Mouse (Mus musculus) mature B cell (primary cell): Measurements from ENCODE around the gene Rgs8.

Experiments
- in situ Hi-C: fragments of 300-500 bp; cut with MboI; formaldehyde crosslinking; loops from 2 replicates; pipeline ENCODE4 v1.14.3; 2019

Gene Rgs8

DNA sequence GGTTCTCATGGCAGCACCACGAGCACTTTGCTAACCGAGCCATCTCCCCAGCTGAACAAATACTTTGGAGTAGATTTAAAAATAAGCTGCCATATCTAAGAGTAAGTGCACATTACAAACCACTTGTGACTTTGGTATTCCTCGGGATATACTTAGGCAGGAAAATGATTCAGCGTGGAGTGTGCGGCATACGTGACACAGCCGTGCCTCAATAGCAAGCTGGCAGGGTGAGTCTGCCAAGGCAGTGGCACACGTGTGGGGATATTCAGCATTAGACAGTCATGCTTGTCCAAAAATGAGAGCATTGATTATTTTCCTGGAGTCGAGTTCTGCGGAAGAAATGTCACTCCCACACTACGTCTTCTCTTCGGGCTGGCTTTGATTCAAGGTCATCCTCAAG is 21.1 kb downstream of the Rgs8 start:
- in situ Hi-C loops = no loop called here

DNA sequence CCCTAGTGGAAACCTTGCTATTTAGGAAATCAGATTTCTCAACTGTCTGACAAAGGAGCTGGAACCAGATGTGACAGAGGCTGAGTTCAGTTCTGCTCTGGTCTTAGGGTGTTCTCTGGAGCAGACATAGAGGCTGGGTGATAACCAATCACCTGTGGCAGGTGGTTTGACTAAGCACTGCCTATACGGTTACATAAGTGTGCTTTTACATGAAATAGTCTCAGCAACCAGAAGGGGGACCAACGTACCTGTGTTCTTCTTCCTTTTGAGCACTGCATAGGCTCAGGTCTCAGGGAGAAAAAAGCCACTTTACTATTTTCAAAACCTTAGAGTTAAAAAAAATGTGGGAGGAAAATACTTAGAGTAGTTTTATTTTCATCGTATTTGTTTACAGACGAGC is 22.8 kb downstream of the Rgs8 start:
- in situ Hi-C loops = no loop called here

DNA sequence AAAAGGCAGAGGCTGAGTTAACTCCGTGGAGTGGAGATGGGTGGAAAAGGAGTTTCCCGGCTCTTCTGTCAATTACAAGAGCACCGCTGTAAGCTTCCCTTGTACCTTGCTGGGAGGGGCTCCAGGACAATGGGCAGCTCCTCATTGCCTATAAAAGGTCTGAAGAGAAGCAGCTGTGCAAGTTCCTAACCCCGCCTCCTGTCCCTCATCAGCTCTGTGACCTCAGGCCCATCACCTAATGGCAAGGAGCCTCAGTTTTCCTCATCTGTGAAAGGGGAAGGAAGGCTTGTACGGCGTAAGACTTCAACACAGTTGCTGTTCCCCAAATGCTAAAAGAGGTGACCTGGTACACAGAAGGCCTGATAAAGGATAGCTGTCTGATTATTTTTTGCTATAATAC is 24.8 kb downstream of the Rgs8 start:
- in situ Hi-C loops = no loop called here

DNA sequence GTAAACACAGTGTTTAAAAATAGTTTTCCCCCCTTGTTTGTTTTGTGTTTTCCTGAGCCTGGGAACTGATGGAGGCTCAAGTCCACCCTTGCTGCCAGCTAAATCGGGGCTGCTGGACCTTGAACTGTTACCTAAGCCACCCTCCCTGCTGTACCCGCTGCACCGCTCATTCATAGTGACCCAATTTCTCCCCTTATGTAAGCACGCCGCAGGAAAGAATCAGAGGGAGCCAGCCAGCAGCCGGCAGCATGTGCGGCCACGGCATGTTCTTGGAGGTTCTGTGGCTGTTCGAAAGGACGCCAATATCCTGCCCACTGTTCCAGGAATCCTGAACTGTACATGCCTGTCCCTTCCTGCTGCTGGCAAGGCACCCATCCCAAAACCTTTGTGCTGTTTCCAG is 26.3 kb downstream of the Rgs8 start:
- in situ Hi-C loops = no loop called here

- in situ Hi-C loops = no loop called here
Observed at GRCm38 (mm10) chr1:153679653-153680052, 26.8 kb downstream of the Rgs8 start.

DNA sequence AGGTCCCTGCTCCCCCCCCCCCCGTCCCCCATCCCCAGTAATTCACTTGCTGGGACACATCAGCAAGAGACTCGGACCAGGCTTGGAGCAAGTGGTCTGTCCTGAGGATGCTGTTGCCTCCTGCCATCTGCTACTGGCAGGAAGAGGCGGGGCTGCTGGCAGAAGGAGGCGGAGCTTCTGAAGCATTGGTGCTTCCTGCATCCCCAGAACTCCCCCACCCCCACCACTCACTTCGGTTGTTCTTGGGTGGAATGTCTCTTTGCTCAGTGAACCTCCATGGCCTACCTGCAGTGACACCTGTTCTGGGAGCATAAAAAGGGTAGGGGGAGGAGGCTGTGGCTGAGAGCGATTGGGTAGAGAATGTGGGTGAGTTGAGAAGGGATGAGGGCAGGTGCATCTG is 27.5 kb downstream of the Rgs8 start:
- in situ Hi-C loops = no loop called here

DNA sequence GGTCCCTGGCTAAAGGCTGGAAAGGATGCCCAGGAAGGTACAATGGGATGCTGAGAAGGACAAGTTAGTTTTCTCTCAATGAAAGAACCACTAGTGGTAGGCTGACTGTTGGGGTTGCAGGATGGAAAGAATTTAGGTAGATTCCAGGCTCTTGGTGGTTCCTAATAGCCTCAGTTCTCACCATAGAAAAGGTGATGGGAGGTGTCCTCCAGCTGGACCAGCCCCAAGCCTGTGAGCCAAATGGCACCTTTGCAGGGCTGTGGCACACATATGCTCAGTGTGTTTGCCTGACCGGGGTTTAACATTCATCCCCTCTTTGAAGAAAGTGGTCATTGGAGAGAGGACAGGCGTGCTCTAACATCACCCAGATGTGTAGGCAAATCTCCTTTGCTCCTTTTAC is 28.2 kb downstream of the Rgs8 start:
- in situ Hi-C loops = no loop called here

DNA sequence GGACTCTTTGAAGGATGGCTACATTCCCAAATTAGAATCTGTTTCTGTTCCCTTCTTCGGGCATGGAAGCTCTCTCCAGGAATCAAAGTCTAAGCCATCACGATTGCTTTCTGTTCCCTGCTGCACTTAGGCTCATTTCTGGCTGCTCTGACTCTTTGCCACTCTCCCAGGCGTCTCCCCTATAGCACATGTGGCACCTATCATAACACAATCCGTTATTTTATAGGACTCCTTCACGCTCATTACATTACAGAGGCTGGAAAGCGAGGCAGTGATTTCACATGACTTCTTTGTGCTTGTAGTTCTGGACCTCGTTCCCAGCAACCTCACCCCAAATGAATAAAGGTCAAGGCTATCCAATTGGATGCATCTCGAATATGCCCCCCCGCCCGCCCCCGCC is 30.4 kb downstream of the Rgs8 start:
- in situ Hi-C loops = no loop called here

- in situ Hi-C loops = no loop called here
Observed at GRCm38 (mm10) chr1:153685630-153686029, 32.8 kb downstream of the Rgs8 start.

DNA sequence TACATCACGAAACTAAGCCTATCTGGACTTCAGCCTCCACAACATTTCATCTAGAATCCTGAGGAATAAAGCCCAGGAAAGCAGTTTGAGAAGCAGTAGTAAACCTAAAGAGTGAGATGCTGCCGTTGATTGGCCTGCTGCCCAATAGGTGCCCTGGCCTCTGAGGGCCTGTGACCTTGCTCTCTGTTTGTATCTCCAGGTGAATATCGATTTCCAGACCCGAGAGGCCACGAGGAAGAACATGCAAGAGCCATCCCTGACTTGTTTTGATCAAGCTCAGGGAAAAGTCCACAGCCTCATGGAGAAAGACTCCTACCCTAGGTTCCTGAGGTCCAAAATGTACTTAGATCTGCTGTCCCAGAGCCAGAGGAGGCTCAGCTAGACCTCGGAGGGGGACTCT is 39.7 kb downstream of the Rgs8 start:
- in situ Hi-C loops = no loop called here

DNA sequence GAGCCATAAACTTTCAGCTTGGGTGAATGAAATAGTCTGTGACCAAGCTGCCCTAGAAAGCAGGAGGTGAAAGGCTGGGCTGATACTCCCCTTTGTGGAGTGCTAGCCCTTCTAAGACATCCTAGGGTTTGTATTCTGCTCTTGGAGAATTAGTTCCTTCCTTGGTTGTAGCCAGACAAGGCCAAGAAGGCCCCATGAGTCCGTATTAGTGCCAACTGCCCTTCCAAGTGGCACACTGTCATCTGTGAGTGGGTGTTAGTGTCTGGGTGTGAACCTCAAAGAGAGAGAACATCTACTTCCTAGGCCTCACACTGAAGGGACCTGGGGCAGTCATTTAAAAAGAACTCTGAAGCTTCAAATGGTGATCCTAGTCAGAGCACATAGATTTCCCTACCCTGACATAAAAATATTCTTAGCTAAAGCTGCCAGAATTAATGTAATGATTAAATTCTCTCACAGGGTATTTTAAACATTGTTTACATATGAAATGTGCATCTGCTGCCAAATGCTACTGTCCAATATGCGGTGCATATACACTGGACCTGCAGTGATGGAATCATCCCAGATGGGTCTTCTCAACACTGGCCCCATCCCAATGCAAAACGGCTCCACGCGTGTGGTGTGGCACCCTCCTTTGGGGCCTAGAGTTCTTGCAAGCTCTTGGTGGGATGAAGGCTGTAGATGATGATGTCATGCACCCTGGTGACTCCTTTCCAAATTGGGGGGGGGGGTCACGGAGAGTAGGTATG is 41.7 kb downstream of the Rgs8 start:
- in situ Hi-C loops = no loop called here

DNA sequence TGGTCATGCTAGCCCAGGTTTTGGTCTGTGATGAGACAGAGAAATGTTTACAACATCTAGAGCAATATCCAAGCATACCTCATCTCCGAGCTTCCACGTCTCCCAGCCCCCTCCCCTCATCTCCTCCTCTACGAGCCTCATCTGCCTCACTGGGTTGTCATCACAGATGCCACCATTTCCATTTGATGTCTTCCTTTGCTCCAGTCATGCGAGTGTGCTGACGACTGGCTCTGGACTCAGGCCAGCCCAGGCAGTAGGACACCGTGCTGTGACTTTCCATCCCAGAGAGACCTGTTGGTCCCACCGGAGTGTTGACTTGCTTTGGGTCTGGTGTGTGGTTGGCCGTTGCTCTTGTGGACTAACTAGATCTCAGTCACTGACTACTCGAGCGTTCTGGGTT is 42.6 kb downstream of the Rgs8 start:
- in situ Hi-C loops = no loop called here

- in situ Hi-C loops = no loop called here
Observed at GRCm38 (mm10) chr1:153696093-153696492, 43.3 kb downstream of the Rgs8 start.

GRCm38 (mm10) chr1:153696541-153696940 is 43.7 kb downstream of the Rgs8 start:
- in situ Hi-C loops = no loop called here

- in situ Hi-C loops = no loop called here
Observed at GRCm38 (mm10) chr1:153697581-153698251, 44.9 kb downstream of the Rgs8 start.

DNA sequence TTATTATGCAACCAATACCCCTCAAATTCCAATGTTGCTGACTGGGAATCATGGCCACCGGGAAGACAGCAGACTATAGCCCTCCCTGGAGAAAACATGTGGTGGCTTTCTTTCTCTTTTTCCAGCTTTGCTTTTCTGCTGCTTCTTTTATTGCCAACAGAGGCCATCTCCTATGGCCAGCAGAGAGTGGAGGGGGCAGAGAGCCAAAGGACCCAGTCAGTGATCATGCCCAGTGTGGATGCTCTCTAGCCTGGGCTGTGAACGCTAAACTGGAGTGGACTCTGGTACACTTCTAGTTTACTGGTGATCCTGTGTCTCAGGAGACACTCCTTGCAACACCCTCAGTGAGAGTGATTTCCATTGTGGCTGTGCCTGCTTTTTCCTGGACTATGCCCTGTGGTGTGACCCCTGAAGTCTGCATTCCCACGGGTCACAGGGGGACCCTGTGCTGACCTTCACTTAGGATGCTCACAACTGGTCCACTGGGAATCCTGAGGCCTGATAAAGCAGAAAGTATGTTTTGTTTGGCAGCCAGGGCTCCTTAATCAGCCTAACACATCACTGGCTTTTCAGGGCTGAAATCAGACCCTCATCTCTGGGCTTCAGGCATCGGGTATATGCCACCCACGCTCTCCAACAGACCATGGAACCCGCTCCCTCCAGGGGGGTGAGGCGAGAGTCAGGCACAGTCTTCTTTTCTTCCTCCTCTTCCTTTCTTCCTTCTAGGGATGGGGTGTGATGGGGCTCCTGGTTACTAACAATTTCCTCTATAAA is 45.7 kb downstream of the Rgs8 start:
- in situ Hi-C loops = no loop called here

GRCm38 (mm10) chr1:153700448-153701063 is 47.7 kb downstream of the Rgs8 start:
- in situ Hi-C loops = no loop called here

DNA sequence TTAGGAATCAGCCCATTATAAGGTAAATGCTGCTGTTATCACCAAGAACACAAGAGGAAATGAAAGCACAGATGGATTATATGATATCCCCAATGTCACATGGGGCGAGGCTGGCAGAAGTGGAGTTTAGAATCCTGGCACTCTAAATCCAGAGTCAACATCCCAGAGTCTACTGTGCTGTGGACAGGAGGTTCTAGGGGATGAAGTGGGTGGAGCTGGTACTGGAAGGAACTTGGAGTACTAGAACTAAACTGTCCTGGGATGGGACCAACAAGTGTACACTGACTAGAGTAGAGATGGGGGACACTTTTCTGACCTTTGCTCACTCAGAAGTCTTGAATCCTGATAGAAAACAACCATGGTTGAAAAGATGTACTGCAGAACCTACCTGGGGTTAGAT is 48.6 kb downstream of the Rgs8 start:
- in situ Hi-C loops = no loop called here

DNA sequence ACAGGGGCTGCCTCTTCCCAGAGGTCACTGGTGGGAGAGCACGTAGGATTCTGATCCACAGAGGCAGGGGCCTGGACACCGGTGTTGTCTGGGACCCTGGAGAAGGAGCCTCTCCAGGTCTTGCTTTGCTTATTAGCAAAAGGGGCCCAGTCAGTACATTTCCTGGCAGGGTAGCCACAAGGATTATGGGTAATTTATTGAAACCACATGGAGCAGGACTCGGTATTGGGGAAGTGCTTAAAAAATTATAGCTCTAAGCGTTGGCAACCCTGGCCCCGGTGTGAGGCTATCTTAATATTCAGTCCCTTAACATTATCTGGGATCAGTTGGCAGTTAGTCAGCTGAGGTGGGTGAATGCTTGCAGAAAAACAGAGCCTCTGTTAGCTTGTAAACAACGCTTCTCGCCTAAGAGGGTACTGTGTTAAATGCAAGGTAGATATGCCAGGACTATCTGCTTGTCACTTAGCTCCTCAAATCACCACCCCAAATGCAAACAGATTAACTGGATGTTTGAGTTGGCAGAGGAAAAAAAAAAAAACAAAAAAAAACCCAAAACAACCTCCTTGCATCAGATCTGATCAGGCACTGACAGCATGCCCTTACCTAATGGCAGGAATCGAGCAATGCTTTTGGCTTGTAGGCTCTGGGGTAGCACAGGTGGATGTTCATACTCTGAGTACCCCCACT is 49.5 kb downstream of the Rgs8 start:
- in situ Hi-C loops = no loop called here

DNA sequence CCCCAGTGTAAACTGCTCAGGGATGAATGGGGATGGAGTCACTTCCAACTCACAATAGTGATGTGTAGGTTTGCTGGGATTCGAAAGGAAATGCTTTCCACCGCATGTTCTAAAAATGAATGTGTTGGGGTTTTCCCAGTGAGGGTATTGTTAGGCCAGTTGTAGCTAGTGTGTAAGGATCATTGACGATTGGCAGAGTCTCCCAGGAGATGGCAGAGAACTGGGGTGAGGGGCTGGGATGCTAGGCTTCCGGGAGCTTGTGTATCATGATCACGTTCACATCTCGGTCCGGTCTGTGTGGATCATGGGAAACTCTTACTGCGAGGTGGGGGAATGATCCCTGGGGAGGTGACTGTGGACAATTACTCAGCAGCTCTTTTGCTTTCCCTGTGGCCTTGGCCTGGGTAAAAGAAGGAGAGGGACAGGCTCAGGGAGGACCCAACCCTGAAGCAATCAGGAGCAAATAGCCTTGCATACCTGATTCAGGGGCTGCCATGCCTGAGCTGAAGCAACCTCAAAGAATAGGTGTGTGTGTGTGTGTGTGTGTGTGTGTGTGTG is 50.1 kb downstream of the Rgs8 start:
- in situ Hi-C loops = no loop called here

DNA sequence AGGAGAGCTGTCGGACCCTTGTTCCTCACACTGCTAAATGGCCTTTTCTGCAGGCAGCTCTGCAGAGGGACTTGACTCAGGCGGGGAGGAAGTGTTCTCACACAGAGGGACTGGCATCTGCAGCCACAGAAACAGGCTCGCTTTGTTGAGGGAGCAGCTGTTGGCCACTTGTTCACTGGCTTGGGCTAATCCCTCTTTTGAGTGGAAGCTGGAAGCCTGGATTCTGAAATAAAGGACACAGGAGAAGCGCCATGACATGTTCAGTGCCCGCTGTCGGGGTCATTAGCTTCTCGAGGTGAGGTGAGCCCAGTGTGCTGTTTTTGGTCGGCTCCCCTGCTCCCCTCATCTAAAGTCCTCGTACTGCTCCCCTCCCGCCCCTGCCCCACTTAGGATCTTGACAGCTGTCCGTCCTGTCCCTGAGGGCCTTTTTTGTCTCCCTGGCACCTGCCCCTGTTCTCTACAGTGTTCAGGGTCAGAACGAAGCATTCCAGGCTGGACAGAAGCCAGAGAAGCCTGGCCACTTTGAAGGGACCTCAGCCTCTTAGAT is 50.7 kb downstream of the Rgs8 start:
- in situ Hi-C loops = no loop called here
